Mouse (Mus musculus): ENCODE measurements around the gene Tuba3a. TPM values are rescaled to one million over a fixed set of nuclear protein-coding genes. Genes with fewer than 3 reads are reported as not detected.

Tuba3a gene
- total and polyA plus RNA-seq, 3 experiments = not detected

DNA sequence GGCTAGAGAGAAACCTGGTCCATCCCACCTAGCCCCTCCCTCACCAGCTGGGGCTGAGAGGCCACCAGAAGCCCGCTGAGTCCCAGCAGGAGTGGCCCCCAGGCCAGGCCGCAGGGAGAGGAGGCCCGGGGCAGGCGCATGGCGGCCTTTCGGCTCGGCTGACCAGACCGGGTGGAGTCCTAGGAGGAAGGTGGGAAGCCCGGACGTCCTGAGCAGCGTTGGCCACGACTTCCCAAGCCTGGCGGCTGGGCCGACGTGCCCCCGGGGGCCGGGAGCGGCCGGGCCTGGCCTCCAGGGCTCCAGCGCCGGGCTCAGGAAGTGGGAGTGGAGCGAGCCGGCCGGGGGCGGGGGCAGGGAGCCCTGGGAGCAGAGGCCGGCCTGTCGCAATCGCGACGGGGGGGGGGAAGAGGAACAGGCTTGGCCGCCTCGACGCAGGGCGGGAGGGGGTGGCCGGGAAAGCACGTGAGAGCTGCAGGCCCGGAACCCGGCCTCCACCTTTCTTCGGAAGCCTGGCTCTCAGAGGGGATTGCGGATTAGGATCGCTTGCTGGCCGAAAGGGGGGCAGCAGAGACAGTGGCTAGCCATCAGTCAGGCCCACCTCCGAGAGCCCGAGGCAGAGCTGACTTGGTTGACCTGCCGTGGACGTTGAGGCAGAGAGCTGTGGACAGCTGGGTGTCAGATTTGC, 27.8 kb upstream of the Tuba3a start, which contains the start of gene Ltbr:
Ltbr (minus strand) TSS at position 340 of the 685 bp plus-strand sequence.
- Histone ChIP-seq H3K9ac (ENCODE audit: insufficient read depth, low read depth) (no peak within 1 kb of the TSS), H3K9me3 (replicated peaks; ENCODE audit: low read length) (no peaks in the 10 kb centered on the region), H3K4me2 (ENCODE audit: insufficient read depth, low read depth, poor library complexity, severe bottlenecking) (no peak within 1 kb of the TSS), H3K79me2 (replicated peaks; ENCODE audit: control insufficient read depth, extremely low read depth, insufficient read depth, poor library complexity, severe bottlenecking) (no peaks in the 10 kb centered on the region), H3K36me3 (replicated peaks in 1 of 2; ENCODE audit: control insufficient read depth in 1 of 2, insufficient read depth in 1 of 2, low read length in 1 of 2) (no peaks in the 10 kb centered on the region), H3K27me3 (replicated peaks) (peaks cover 86% of the 10 kb centered on the region), H3K4me3 (replicated peaks in 1 of 3; ENCODE audit: low read depth in 2 of 3, low read length in 2 of 3, poor library complexity in 1 of 3) (no peak within 1 kb of the TSS), H3K4me1 (ENCODE audit: control insufficient read depth in 1 of 2, insufficient read depth in 2 of 2) (no peaks in the 10 kb centered on the region), H3K27ac (ENCODE audit: insufficient read depth, low read depth) (no peak within 1 kb of the TSS)
- TF ChIP-seq TCF12 (IDR thresholded peaks at IDR 0.05; ENCODE audit: low read depth, low read length) (no peak), ZKSCAN1 (IDR thresholded peaks at IDR 0.05; ENCODE audit: borderline replicate concordance, low read depth, low read length) (no peak)
- dilution Hi-C loops (cut with MboI; ENCODE audit: extremely low pct_ligation_motif_present, extremely low pct_unique_long_range_greater_than_20kb, low sequenced_read_pairs) (no loop called here), in situ Hi-C loops (cut with MboI; ENCODE audit: low pct_ligation_motif_present, low pct_unique_long_range_greater_than_20kb, low sequenced_read_pairs) (no loop called here)
- no peak for DNase-seq (ENCODE audit: extremely low read depth)

DNA sequence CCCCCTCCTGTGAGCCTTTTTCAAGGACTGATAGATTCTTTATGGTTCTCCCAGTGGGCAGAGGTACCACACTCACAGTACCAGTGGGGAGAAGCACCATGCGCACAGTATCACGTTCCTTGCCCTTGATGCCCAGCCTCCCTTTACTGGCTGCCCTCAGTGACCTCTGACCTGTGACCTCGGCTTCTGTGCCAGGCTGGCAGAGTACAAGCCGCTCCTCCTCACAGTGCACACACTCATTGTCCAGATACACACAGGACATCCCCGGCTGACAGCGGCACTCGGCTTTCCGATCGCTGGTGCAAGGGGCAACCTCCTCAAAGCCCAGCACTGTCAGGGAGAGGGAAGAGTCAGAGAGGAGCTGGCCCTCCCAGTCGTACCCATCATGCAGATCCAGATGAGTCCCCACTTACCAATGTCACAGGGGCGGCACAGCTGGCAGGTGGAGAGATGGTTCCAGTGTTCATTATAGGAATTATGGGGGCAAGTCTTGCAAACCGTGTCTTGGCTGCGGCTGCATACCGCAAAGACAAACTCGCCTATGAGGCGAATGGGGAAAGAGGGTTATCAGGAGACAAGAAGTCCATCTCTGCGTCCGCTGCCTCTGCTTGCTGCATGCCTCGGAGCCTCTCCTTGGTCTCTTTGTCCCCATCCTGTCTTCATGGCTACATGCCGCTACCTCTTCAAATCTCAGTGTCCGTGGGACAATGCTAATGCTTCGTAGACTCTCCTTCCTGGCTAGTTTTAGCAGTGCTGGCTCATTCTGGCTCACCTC, 26.9 kb upstream of the Tuba3a start:
- in situ Hi-C loops (cut with MboI; ENCODE audit: low pct_ligation_motif_present, low pct_unique_long_range_greater_than_20kb, low sequenced_read_pairs) = no loop called here

DNA sequence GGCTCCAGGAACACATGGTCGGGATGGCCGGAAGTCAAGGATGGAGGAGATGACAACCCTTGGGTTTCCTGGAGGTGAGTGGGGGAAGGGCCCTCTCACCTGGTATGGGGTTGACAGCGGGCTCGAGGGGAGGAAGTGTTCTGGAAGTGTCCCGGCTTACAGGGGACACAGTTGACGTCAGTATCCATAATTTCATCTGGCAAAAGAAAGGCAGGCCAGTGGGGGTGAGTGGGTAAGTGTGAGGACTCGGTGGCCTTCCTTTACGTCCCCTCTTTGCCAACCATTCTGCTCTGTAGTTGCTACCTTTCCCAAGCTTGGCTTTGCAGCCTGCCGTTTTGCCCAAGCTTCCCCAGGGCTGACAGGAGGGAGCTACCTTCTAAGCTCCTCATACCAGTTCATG, 26.3 kb upstream of the Tuba3a start:
- Histone ChIP-seq H3K9me3 (replicated peaks; ENCODE audit: low read length) (no peaks in the 10 kb centered on the region), H3K4me2 (ENCODE audit: insufficient read depth, low read depth, poor library complexity, severe bottlenecking) (no peak overlapping the region), H3K27ac (ENCODE audit: insufficient read depth, low read depth) (no peak overlapping the region), H3K4me3 (replicated peaks in 1 of 3; ENCODE audit: low read depth in 2 of 3, low read length in 2 of 3, poor library complexity in 1 of 3) (no peak overlapping the region), H3K36me3 (replicated peaks in 1 of 2; ENCODE audit: control insufficient read depth in 1 of 2, insufficient read depth in 1 of 2, low read length in 1 of 2) (no peaks in the 10 kb centered on the region), H3K4me1 (ENCODE audit: control insufficient read depth in 1 of 2, insufficient read depth in 2 of 2) (no peaks in the 10 kb centered on the region), H3K79me2 (replicated peaks; ENCODE audit: control insufficient read depth, extremely low read depth, insufficient read depth, poor library complexity, severe bottlenecking) (no peaks in the 10 kb centered on the region), H3K9ac (ENCODE audit: insufficient read depth, low read depth) (no peak overlapping the region), H3K27me3 (replicated peaks) (peaks cover 83% of the 10 kb centered on the region)
- in situ Hi-C loops (cut with MboI; ENCODE audit: low pct_ligation_motif_present, low pct_unique_long_range_greater_than_20kb, low sequenced_read_pairs) = no loop called here
- dilution Hi-C loops (cut with MboI; ENCODE audit: extremely low pct_ligation_motif_present, extremely low pct_unique_long_range_greater_than_20kb, low sequenced_read_pairs) = no loop called here
- TF ChIP-seq ZKSCAN1 (IDR thresholded peaks at IDR 0.05; ENCODE audit: borderline replicate concordance, low read depth, low read length) = no peak
- no peak for TF ChIP-seq RCOR1 (conservative IDR thresholded peaks at IDR 0.05; ENCODE audit: low read depth, low read length)
- TF ChIP-seq ELF1 (IDR thresholded peaks at IDR 0.05; ENCODE audit: low read depth, low read length) = no peak
- no peak for TF ChIP-seq CHD2 (IDR thresholded peaks at IDR 0.05; ENCODE audit: low read length)
- no peak for TF ChIP-seq CHD1 (IDR thresholded peaks at IDR 0.05; ENCODE audit: low read depth, low read length)
- TF ChIP-seq ZC3H11A (IDR thresholded peaks at IDR 0.05; ENCODE audit: low read depth, low read length) = no peak
- no peak for TF ChIP-seq IRF4 (IDR thresholded peaks at IDR 0.05; ENCODE audit: low read depth, low read length)
- no peak for TF ChIP-seq PAX5 (IDR thresholded peaks at IDR 0.05; ENCODE audit: low read length)
- no peak for DNase-seq (ENCODE audit: extremely low read depth)

More for the DNA sequence above, 26.9 kb upstream of the Tuba3a start:
- no peaks in the 10 kb centered on the region for H3K36me3 ChIP-seq (replicated peaks in 1 of 2; ENCODE audit: control insufficient read depth in 1 of 2, insufficient read depth in 1 of 2, low read length in 1 of 2)
- H3K27ac ChIP-seq (ENCODE audit: insufficient read depth, low read depth) = no peak overlapping the region
- H3K27me3 ChIP-seq (replicated peaks) = peaks cover 85% of the 10 kb centered on the region
- TF ChIP-seq CHD1 (IDR thresholded peaks at IDR 0.05; ENCODE audit: low read depth, low read length) = no peak
- no peak for TF ChIP-seq HCFC1 (IDR thresholded peaks at IDR 0.05; ENCODE audit: low read depth, low read length)
- no peak for TF ChIP-seq POLR2A (IDR thresholded peaks at IDR 0.05; ENCODE audit: low read depth, low read length)
- TF ChIP-seq EP300 (IDR thresholded peaks at IDR 0.05; ENCODE audit: low read length) = no peak
- no peak for TF ChIP-seq JUND (conservative IDR thresholded peaks at IDR 0.05; ENCODE audit: low read depth, low read length)
- no peak for TF ChIP-seq USF1 (IDR thresholded peaks at IDR 0.05; ENCODE audit: low read depth, low read length)
- no peak for TF ChIP-seq UBTF (IDR thresholded peaks at IDR 0.05; ENCODE audit: low read depth, low read length)
- no peak for TF ChIP-seq ZNF384 (IDR thresholded peaks at IDR 0.05; ENCODE audit: low read depth, low read length)
- TF ChIP-seq PAX5 (IDR thresholded peaks at IDR 0.05; ENCODE audit: low read length) = no peak
- TF ChIP-seq MAZ (IDR thresholded peaks at IDR 0.05; ENCODE audit: low read depth, low read length) = no peak
- no peak for TF ChIP-seq NRF1 (IDR thresholded peaks at IDR 0.05; ENCODE audit: low read depth, low read length)
- TF ChIP-seq MAFK (IDR thresholded peaks at IDR 0.05; ENCODE audit: insufficient replicate concordance, low read length) = no peak
- no peak for TF ChIP-seq SMC3 (IDR thresholded peaks at IDR 0.05; ENCODE audit: low read depth, low read length)
- TF ChIP-seq TCF12 (IDR thresholded peaks at IDR 0.05; ENCODE audit: low read depth, low read length) = no peak
- no peak for TF ChIP-seq JUN (IDR thresholded peaks at IDR 0.05; ENCODE audit: insufficient read depth, low read depth, low read length)
- no peak for TF ChIP-seq NELFE (IDR thresholded peaks at IDR 0.05; ENCODE audit: low read depth, low read length)
- TF ChIP-seq KAT2A (IDR thresholded peaks at IDR 0.05; ENCODE audit: insufficient replicate concordance, low read length) = no peak
- no peak for TF ChIP-seq CHD2 (IDR thresholded peaks at IDR 0.05; ENCODE audit: low read length)
- H3K9ac ChIP-seq (ENCODE audit: insufficient read depth, low read depth) = no peak overlapping the region
- H3K4me3 ChIP-seq (replicated peaks in 1 of 3; ENCODE audit: low read depth in 2 of 3, low read length in 2 of 3, poor library complexity in 1 of 3) = no peak overlapping the region
- H3K4me1 ChIP-seq (ENCODE audit: control insufficient read depth in 1 of 2, insufficient read depth in 2 of 2) = no peaks in the 10 kb centered on the region
- H3K4me2 ChIP-seq (ENCODE audit: insufficient read depth, low read depth, poor library complexity, severe bottlenecking) = no peak overlapping the region
- H3K79me2 ChIP-seq (replicated peaks; ENCODE audit: control insufficient read depth, extremely low read depth, insufficient read depth, poor library complexity, severe bottlenecking) = no peaks in the 10 kb centered on the region
- no peaks in the 10 kb centered on the region for H3K9me3 ChIP-seq (replicated peaks; ENCODE audit: low read length)
- dilution Hi-C loops (cut with MboI; ENCODE audit: extremely low pct_ligation_motif_present, extremely low pct_unique_long_range_greater_than_20kb, low sequenced_read_pairs) = no loop called here
- DNase-seq (ENCODE audit: extremely low read depth) = no peak

Data from CH12.LX (cell line).